Comparison of ENCODE assay signal across 8 mouse cellular contexts in the genomic region with DNA sequence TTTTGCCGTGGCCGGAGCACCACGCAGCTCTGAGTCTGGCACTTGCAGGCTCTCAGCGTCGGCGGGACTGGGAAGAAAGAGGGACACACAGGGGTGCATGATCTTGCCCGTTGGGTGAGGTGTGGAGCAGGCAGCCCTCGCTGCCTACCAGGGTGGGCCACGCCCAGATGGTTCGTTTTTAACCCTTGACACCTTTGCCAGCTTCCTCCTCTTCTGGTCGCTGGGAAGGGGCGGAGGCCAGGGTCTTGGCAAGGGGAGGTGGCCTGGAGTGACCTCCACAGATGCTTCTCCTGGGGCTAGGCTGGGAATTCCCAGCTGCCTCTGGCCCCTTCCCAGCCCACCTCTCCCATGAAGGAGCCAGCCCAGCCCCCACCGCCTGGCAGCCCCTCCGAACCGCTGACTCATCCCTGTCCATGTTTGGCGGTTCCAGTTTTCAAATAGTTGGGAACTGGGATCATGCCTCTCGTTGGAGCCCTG. TPM values are rescaled to one million over a fixed set of nuclear protein-coding genes. Genes with fewer than 3 reads are reported as not detected.
DNase-seq lines count a peak whose midpoint lies in the region; ATAC-seq and TF ChIP-seq lines count a peak whose summit lies in the region.

No protein-coding gene starts in this region.

- H3K4me1 ChIP-seq in liver, adult 2 months (ENCODE audit: control insufficient read depth, insufficient read depth, low read length), result peaks cover 17% of the 10 kb centered on the region
- H3K4me1 ChIP-seq in embryonic facial prominence, embryonic 15.5 days, result peaks cover 93% of the 10 kb centered on the region
- peaks cover 44% of the 10 kb centered on the region for H3K4me1 ChIP-seq in liver, postnatal 0 days (ENCODE audit: insufficient read depth)

- no peaks in the 10 kb centered on the region for H3K36me3 ChIP-seq in liver, adult 2 months (ENCODE audit: control insufficient read depth, insufficient read depth, low read length)
- H3K36me3 ChIP-seq in embryonic facial prominence, embryonic 15.5 days, result no peaks in the 10 kb centered on the region
- H3K36me3 ChIP-seq in liver, postnatal 0 days (replicated peaks; ENCODE audit: insufficient read depth, low read length), result no peaks in the 10 kb centered on the region

- no peak for DNase-seq in liver, adult 2 months (ENCODE audit: extremely low read depth, low read depth, low spot score)
- DNase-seq in liver, result no peak
- DNase-seq in heart, postnatal 14 days, result peak; percentile 83 to 87
- DNase-seq in liver, postnatal 0 days, result no peak
- peak; percentile 41 to 63 for DNase-seq in urinary bladder, postnatal 36 days (ENCODE audit: low spot score in 2 of 2)
- no peak for DNase-seq in right cerebral cortex, adult 18-20 months
- no peak for DNase-seq in frontal cortex, postnatal 14 days (ENCODE audit: low spot score in 2 of 2)

- no peaks in the 10 kb centered on the region for H3K27me3 ChIP-seq in liver, adult 2 months (ENCODE audit: control insufficient read depth, insufficient read depth, low read length)
- no peaks in the 10 kb centered on the region for H3K27me3 ChIP-seq in embryonic facial prominence, embryonic 15.5 days
- H3K27me3 ChIP-seq in liver, postnatal 0 days (ENCODE audit: insufficient read depth, low read length), result no peaks in the 10 kb centered on the region

- H3K4me2 ChIP-seq in embryonic facial prominence, embryonic 15.5 days (replicated peaks), result peak overlapping the region; percentile 43
- peak overlapping the region; percentile 26; the same call in 1 of the 2 replicates for H3K4me2 ChIP-seq in liver, postnatal 0 days (ENCODE audit: low read depth, low read length)

- no peak overlapping the region for H3K9ac ChIP-seq in liver, adult 2 months (ENCODE audit: low read depth, low read length)
- no peak overlapping the region for H3K9ac ChIP-seq in embryonic facial prominence, embryonic 15.5 days
- H3K9ac ChIP-seq in liver, postnatal 0 days (replicated peaks), result no peak overlapping the region

- TF ChIP-seq CTCF in liver, adult 2 months (IDR thresholded peaks at IDR 0.05; ENCODE audit: low read depth, low read length), result no peak
- TF ChIP-seq CTCF in liver, postnatal 0 days (IDR thresholded peaks at IDR 0.05; ENCODE audit: low read depth), result no peak

- TF ChIP-seq POLR2A in liver, adult 2 months (IDR thresholded peaks at IDR 0.05; ENCODE audit: extremely low read depth, insufficient read depth, low read length), result no peak

- H3K9me3 ChIP-seq in embryonic facial prominence, embryonic 15.5 days (replicated peaks), result no peaks in the 10 kb centered on the region
- no peaks in the 10 kb centered on the region for H3K9me3 ChIP-seq in liver, postnatal 0 days (ENCODE audit: low read length)

- intact Hi-C loops in heart, postnatal 14 days (cut with DNase I), result no loop called here

- H3K4me3 ChIP-seq in liver, adult 2 months (ENCODE audit: insufficient read depth, low read depth, low read length), result peak overlapping the region; percentile 11; the same call in 1 of the 2 replicates
- peak overlapping the region; percentile 16 for H3K4me3 ChIP-seq in embryonic facial prominence, embryonic 15.5 days (replicated peaks)
- H3K4me3 ChIP-seq in liver, postnatal 0 days (ENCODE audit: low read depth, low read length), result no peak overlapping the region

- WGBS in liver, adult 2 months, result 40% methylated on average over 17 of the region's 17 CpGs
- 16% methylated on average over 17 of the region's 17 CpGs for WGBS in embryonic facial prominence, embryonic 15.5 days
- WGBS in liver, postnatal 0 days (ENCODE audit: insufficient replicate concordance), result 26% methylated on average over 16 of the region's 17 CpGs

- peak; percentile 44; the same call in 1 of the 2 replicates for ATAC-seq in embryonic facial prominence, embryonic 15.5 days (ENCODE audit: insufficient number of reproducible peaks, low FRiP score, low TSS enrichment, low read depth)
- ATAC-seq in liver, postnatal 0 days, result no peak

- H3K79me2 ChIP-seq in liver, adult 2 months (ENCODE audit: control insufficient read depth, insufficient read depth, low read length), result peaks cover 4% of the 10 kb centered on the region; the same call in 1 of the 2 replicates

- no peak overlapping the region; the same call in 1 of the 2 replicates for H3K27ac ChIP-seq in liver, adult 2 months (replicated peaks; ENCODE audit: insufficient read depth, low read depth, low read length)
- peak overlapping the region; percentile 74 for H3K27ac ChIP-seq in embryonic facial prominence, embryonic 15.5 days (replicated peaks)
- H3K27ac ChIP-seq in liver, postnatal 0 days (ENCODE audit: low read depth), result 0 out of 2 replicates have a peak overlapping the region, but pooled peaks have one; percentile 7

- TF ChIP-seq EP300 in liver, postnatal 0 days (IDR thresholded peaks at IDR 0.05; ENCODE audit: low read depth), result no peak

RNA-seq across cellular contexts. Expression of a gene that starts 8.2 kb away (rescaled TPM):
- total RNA-seq in liver, adult 2 months (2014; rRNA removed), result 7.2 and 11.8 TPM in 2 replicates
- polyA plus RNA-seq in liver, adult 2 months (2012; rRNA removed), result 7.2 and 7.6 TPM in 2 replicates
- polyA plus RNA-seq in embryonic facial prominence, embryonic 15.5 days (2015; fragmentation: Nextera tagmentation; extraction: Ambion mirVana), result 48.5 and 49.1 TPM in 2 replicates
- 100 to 1,000 TPM; 436 to 447 TPM for total RNA-seq in heart, postnatal 14 days (2021)
- polyA plus RNA-seq in liver, postnatal 0 days (2015; fragmentation: Nextera tagmentation; extraction: Ambion mirVana), result 5.1 TPM in 2 replicates

RNA-seq across cellular contexts. Expression of a gene that starts 23.7 kb away (rescaled TPM):
- not detected in 2 replicates for total RNA-seq in liver, adult 2 months (2014; rRNA removed)
- 0.09 TPM in 1 of 2 replicates, not detected in the other for polyA plus RNA-seq in liver, adult 2 months (2012; rRNA removed)
- polyA plus RNA-seq in embryonic facial prominence, embryonic 15.5 days (2015; fragmentation: Nextera tagmentation; extraction: Ambion mirVana), result not detected in 2 replicates
- total RNA-seq in heart, postnatal 14 days (2021), result not detected
- polyA plus RNA-seq in liver, postnatal 0 days (2015; fragmentation: Nextera tagmentation; extraction: Ambion mirVana), result not detected in 2 replicates

RNA-seq across cellular contexts. Expression of a gene that starts 46.5 kb away (rescaled TPM):
- 16.6 and 59.5 TPM in 2 replicates for total RNA-seq in liver, adult 2 months (2014; rRNA removed)
- polyA plus RNA-seq in liver, adult 2 months (2012; rRNA removed), result 0.42 and 1.0 TPM in 2 replicates
- polyA plus RNA-seq in embryonic facial prominence, embryonic 15.5 days (2015; fragmentation: Nextera tagmentation; extraction: Ambion mirVana), result not detected in 2 replicates
- total RNA-seq in heart, postnatal 14 days (2021), result not detected
- polyA plus RNA-seq in liver, postnatal 0 days (2015; fragmentation: Nextera tagmentation; extraction: Ambion mirVana), result 0.42 and 6.5 TPM in 2 replicates

Comparison
In these comparisons a context has a peak if more than half of its experiments do, and no peak if none do; other contexts are left out.
1. DNase-seq: peak in heart, postnatal 14 days (2 of 2) and urinary bladder, postnatal 36 days (2 of 2); none in liver, adult 2 months (single experiment), liver (single experiment), liver, postnatal 0 days (single experiment), right cerebral cortex, adult 18-20 months (single experiment) and frontal cortex, postnatal 14 days (0 of 2).